Mouse (Mus musculus): ENCODE data around the gene Cerkl.

GRCm38 (mm10) chr2:79370711-79371312 lies 85.8 kb downstream of the Cerkl start:
- peak in 1 of 2 experiments; percentile 79; a peak in 2 of 4 replicates for TF ChIP-seq POLR2A (IDR thresholded peaks at IDR 0.05; ENCODE audit: control insufficient read depth in 1 of 2, insufficient read depth in 1 of 2, low read depth in 1 of 2, low read length in 2 of 2, poor library complexity in 1 of 2)
- no peak for TF ChIP-seq RCOR1 (IDR thresholded peaks at IDR 0.05; ENCODE audit: low read depth, low read length)
- no peak for TF ChIP-seq RAD21 (IDR thresholded peaks at IDR 0.05; ENCODE audit: low read depth, low read length)
- TF ChIP-seq E2F4 (IDR thresholded peaks at IDR 0.05; ENCODE audit: borderline replicate concordance, low read depth, low read length) = no peak
- 0 out of 2 replicates have a peak, but pooled peaks have one; percentile 1 for TF ChIP-seq GATA1 (IDR thresholded peaks at IDR 0.05; ENCODE audit: low read depth, low read length)
- no peak for TF ChIP-seq CTCF (IDR thresholded peaks at IDR 0.05 in 2 of 3, conservative IDR thresholded peaks at IDR 0.05 in 1 of 3; ENCODE audit: control insufficient read depth in 1 of 3, insufficient read depth in 1 of 3, low read depth in 2 of 3, low read length in 3 of 3, poor library complexity in 1 of 3, severe bottlenecking in 1 of 3)
- TF ChIP-seq ZC3H11A (IDR thresholded peaks at IDR 0.05; ENCODE audit: low read depth, low read length) = no peak
- 0 out of 4 replicates have a peak, but pooled peaks of 1 of the 2 experiments have one; percentile 25 for TF ChIP-seq EP300 (IDR thresholded peaks at IDR 0.05; ENCODE audit: low read depth in 1 of 2, low read length in 2 of 2)
- TF ChIP-seq HCFC1 (IDR thresholded peaks at IDR 0.05; ENCODE audit: low read depth, low read length) = peak; percentile 74
- peak; percentile 47 for TF ChIP-seq ZNF384 (IDR thresholded peaks at IDR 0.05; ENCODE audit: low read depth, low read length)
- TF ChIP-seq ETS1 (IDR thresholded peaks at IDR 0.05; ENCODE audit: low read depth, low read length) = no peak
- no peak for TF ChIP-seq KAT2A (conservative IDR thresholded peaks at IDR 0.05; ENCODE audit: low read depth, low read length)
- TF ChIP-seq USF1 (IDR thresholded peaks at IDR 0.05; ENCODE audit: low read depth, low read length) = no peak
- TF ChIP-seq MAX (IDR thresholded peaks at IDR 0.05; ENCODE audit: low read length) = peak; percentile 51; the same call in 1 of the 2 replicates
